Mouse (Mus musculus): ENCODE measurements around the gene Ribc1.

Gene Ribc1

DNA sequence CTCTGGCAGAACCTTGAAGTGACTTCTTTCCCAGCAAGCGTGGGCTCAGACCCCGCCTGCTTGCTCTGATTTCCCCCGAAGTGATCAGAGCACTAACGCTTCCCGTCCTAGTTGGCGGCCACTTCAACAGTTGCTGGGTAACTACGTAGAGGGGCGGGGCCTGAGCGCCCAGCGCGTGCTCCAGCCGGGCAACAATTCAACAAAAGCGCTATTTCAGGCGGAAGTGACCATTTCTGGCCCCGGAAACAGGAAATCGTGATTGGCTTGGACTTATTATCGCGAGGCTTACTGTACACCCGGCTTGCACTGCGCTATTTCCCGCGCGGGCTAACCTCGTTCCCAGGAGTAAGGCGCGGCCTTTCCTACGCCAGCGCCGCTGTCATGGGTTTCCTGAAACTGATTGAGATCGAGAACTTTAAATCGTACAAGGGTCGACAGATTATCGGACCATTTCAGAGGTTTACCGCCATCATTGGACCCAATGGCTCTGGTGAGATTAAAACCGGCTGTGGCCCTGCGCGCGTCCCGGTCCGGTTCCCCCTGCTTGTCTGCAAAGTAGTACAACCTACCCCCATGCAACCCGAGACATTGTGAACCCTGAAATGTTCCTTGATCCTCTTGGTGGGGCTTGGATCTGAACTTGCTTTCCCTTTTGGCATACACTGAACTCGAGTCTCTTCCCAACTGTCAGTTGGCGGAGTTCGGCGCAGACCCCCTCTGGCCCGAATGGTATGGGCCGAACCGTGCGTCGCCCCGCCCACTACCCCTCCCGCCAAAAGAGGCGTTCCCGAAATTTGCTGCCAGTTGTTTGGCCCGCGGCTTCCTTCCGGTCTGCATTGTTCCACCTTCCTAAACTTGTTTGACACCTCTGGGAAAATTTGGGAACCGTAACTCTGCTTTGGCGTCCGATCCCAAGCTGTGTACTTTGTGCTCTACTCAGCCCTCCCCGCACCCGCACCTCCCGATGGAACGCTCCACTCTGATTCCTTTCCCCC, at the start of gene Ribc1, which contains the start of gene Smc1a:
Ribc1 (minus strand) TSS at position 145 of the 995 bp plus-strand sequence.
Smc1a (plus strand) TSS at position 278 of the 995 bp plus-strand sequence.
- DNase-seq (ENCODE audit: low spot score in 2 of 2) = peak; percentile 61 to 87

DNA sequence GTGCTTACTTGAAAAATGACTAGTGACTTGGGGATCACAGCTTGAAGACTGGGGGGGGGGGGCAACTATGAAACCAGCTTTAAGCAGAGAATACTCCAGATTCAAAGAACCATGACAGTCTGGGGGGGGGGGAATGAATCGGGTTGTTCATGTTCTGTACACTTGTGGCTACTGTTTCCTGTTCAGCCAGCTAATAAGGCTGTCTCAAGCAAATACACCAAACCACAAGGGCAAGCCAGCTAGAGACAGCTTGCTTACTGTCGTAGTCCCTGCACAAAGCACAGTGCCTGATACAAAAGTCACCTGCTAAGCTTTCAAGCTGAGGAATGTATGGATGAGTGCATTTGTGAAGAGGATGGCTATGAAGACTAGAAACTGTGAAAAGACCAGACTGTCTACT, 49.6 kb upstream of the Ribc1 start:
- no peak for DNase-seq (ENCODE audit: low spot score in 2 of 2)

GRCm38 (mm10) chrX:152054094-152054493, 38.0 kb upstream of the Ribc1 start:
- DNase-seq (ENCODE audit: low spot score in 2 of 2) = no peak

GRCm38 (mm10) chrX:152052546-152052945, 36.5 kb upstream of the Ribc1 start:
- no peak for DNase-seq (ENCODE audit: low spot score in 2 of 2)

DNA sequence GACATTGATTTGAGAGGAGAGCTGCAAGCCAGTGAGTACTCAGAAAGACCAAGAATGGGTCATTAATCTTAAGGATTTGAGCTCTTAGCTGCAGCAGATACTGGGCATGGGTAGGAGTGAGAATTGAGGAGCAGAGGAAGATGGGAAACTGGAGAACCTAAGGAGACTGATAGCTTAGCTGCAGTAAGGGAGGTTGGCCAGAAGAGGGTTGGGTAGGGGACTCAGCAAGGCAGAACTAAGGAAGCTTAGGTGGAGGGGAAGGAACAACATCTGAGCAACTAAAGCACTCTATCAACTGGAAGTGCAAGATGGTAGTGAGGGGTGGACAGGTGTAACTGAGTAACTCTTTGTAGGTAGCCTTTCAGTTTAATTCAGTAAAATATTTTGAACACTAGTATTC, 31.1 kb upstream of the Ribc1 start:
- no peak for DNase-seq (ENCODE audit: low spot score in 2 of 2)

GRCm38 (mm10) chrX:152039865-152040264, 23.8 kb upstream of the Ribc1 start:
- DNase-seq (ENCODE audit: low spot score in 2 of 2) = no peak

DNA sequence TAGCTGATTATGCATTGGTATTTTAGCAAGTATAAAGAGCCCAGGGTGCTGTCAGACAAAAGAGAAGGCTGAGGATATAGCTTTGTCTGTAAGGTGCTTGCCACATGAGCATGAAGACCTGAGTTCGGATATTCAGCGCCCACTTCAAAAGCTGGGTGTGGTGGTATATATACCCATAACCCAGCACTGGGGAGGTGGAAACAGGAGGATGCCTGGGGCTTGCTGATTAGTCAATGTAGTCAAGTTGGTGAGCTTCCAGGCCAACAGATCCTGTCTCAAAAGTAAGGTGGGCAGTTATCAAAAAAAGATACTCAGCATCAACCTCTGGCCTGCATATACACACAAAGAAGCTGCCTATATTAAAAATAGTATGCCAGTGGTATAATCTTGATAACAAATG, 3.2 kb upstream of the Ribc1 start:
- no peak for DNase-seq (ENCODE audit: low spot score in 2 of 2)

GRCm38 (mm10) chrX:152017186-152017585, 1.1 kb upstream of the Ribc1 start:
- DNase-seq (ENCODE audit: low spot score in 2 of 2) = no peak

- DNase-seq (ENCODE audit: low spot score in 2 of 2) = no peak
Observed at GRCm38 (mm10) chrX:152015752-152016150, 344 bp downstream of the Ribc1 start.

DNA sequence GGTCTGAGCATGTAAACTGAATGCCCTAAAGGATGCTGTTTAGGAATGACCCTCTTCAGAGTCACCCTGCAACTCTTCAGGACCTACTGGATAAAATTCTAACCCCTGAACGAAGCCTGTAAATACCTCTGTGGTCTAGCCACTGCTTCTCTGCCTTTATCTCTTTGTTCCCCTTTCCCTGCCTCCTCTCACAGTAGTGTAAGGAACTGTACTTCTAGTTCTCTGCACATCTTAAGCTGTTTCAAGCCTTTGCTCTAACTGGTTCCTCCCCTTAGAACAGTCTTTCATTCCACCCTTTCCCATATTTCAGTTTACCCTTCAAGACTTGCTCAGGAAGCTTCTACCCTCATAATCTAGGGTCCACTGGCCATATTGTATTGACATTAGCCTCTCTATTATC, 8.2 kb downstream of the Ribc1 start:
- no peak for DNase-seq (ENCODE audit: low spot score in 2 of 2)

DNA sequence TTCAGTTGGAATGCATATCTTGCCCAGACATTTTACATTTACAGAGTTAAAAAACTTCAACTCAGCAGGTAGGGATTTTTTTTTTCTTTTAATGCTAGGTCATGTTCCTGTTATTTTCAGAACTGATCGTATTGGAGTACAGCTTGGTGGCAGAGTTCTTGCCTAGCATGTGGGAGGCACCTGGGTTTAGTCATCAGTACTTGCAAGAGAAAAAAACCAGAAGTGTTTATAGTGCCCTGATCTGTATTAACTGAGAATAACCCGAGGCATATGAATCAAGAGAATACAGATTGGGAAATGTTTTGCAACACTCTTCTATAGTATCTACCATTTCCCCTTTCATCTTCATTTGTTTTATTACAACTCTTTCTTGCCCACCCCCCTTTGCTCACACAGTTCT, 13.2 kb downstream of the Ribc1 start:
- DNase-seq (ENCODE audit: low spot score in 2 of 2) = no peak

GRCm38 (mm10) chrX:152001737-152002710, 14.1 kb downstream of the Ribc1 start, which contains the start of gene Hsd17b10:
Gene Hsd17b10 (plus strand): TSS chrX:152001845.
- peak; percentile 47 to 76 for DNase-seq (ENCODE audit: low spot score in 2 of 2)

GRCm38 (mm10) chrX:152001182-152001684, 14.9 kb downstream of the Ribc1 start:
- DNase-seq (ENCODE audit: low spot score in 2 of 2) = no peak

DNA sequence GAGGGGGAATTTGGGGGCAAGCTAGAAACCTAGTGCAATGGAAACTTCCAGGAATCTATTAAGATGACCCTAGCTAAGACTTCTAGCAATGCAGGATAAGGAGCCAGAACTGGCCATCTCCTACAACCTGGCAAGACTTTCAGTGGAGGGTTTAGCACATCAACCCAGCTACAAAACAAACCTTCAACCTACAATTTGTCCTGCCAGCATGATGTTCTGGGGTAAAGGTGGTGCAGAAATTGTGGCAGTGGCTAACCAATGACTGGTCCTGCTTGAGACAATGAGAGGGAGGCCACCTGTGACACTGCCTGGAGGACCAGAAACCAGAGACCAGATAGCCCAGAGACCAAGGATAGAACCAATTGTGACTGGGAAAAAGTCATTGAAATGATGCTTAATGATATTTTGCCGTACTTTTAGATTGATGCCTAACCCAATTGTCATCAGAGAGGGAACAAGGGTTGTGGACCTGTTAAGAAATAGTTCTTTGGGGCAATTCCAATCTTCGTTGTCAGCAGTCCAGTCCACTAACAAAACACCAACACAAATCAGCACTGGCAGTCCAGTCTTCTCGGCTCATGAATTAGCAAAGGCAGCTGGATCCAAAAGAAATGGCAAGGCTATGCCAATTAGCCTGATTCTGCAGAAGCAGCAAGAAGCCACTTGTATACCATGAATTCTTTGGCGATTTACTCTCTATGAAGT, 16.9 kb downstream of the Ribc1 start:
- DNase-seq (ENCODE audit: low spot score in 2 of 2) = no peak
